Mouse (Mus musculus) heart, embryonic 15.5 days (tissue): ENCODE measurements at regions not wholly inside any gene's neighbourhood (a gene's known extent, or its start where the extent isn't known, plus 50 kb on each side); places are given as distances from the start of the nearest gene placed in this dataset.
A peak's percentile ranks its signal among the peaks of the same experiment; 100 is the strongest.

Source experiments
- ATAC-seq: fragments of 200-750 bp; cut with Nextera tagmentation; replicated peaks from 2 replicates; pipeline ENCODE4 v1.8.0; 2017; ENCODE audit warnings: low read depth, moderate TSS enrichment; ENCODE audit not compliant: insufficient number of reproducible peaks, insufficient read depth, low FRiP score
- H3K27ac ChIP-seq: fragments of 300-500 bp; sonication (generic); 2 replicates; pipeline ENCODE4 v1.5.1; 2015; ENCODE audit warnings: mild to moderate bottlenecking, inconsistent platforms
- H3K27me3 ChIP-seq: fragments of 300-500 bp; sonication (generic); 2 replicates; pipeline ENCODE4 v1.6.1; 2015; ENCODE audit warnings: inconsistent platforms
- H3K36me3 ChIP-seq: fragments of 300-500 bp; sonication (generic); 2 replicates; pipeline ENCODE4 v1.6.1; 2015; ENCODE audit warnings: mild to moderate bottlenecking, inconsistent platforms
- H3K4me1 ChIP-seq: fragments of 300-500 bp; sonication (generic); replicated peaks from 2 replicates; pipeline ENCODE4 v1.6.1; 2015; ENCODE audit warnings: inconsistent platforms
- H3K4me2 ChIP-seq: fragments of 300-500 bp; sonication (generic); 2 replicates; pipeline ENCODE4 v1.6.1; 2015; ENCODE audit warnings: inconsistent platforms, mild to moderate bottlenecking, moderate library complexity
- H3K4me3 ChIP-seq: fragments of 300-500 bp; sonication (generic); 2 replicates; pipeline ENCODE4 v1.5.1; 2015; ENCODE audit warnings: mild to moderate bottlenecking, inconsistent platforms
- H3K9ac ChIP-seq: fragments of 300-500 bp; sonication (generic); 2 replicates; pipeline ENCODE4 v1.6.1; 2015; ENCODE audit warnings: mild to moderate bottlenecking, inconsistent platforms
- H3K9me3 ChIP-seq: fragments of 300-500 bp; sonication (generic); replicated peaks from 2 replicates; pipeline ENCODE4 v1.6.1; 2016; ENCODE audit warnings: inconsistent platforms
- WGBS: fragments of 180-500 bp; shearing (Covaris S2); methylation state at CpG from one replicate; pipeline ENCODE4 v1.1.7; 2015; ENCODE audit warnings: mixed read lengths; 5-methylcytosine and 5-hydroxymethylcytosine counted together

GRCm38 (mm10) chr10:111578536-111578935 lies 72.5 kb downstream of the Phlda1 start:
- no peaks in the 10 kb centered on the region for H3K9me3 ChIP-seq
- no peak for ATAC-seq
- no peak overlapping the region for H3K4me3 ChIP-seq
- H3K36me3 ChIP-seq, result no peaks in the 10 kb centered on the region
- peaks cover 69% of the 10 kb centered on the region for H3K4me1 ChIP-seq
- H3K4me2 ChIP-seq, result no peak overlapping the region
- no peak overlapping the region for H3K9ac ChIP-seq
- 29% methylated on average over 5 of the region's 5 CpGs for WGBS
- no peaks in the 10 kb centered on the region for H3K27me3 ChIP-seq
- H3K27ac ChIP-seq, result no peak overlapping the region

- no peaks in the 10 kb centered on the region for H3K36me3 ChIP-seq
- 47% methylated on average over 2 of the region's 2 CpGs for WGBS
- H3K9me3 ChIP-seq, result no peaks in the 10 kb centered on the region
- H3K27me3 ChIP-seq, result no peaks in the 10 kb centered on the region
- H3K4me3 ChIP-seq, result no peak overlapping the region
- H3K4me1 ChIP-seq, result peaks cover 67% of the 10 kb centered on the region
- H3K9ac ChIP-seq, result no peak overlapping the region
- no peak overlapping the region for H3K4me2 ChIP-seq
- ATAC-seq, result no peak
- no peak overlapping the region for H3K27ac ChIP-seq
These were observed 73.4 kb downstream of the Phlda1 start for GRCm38 (mm10) chr10:111579481-111579880.

DNA sequence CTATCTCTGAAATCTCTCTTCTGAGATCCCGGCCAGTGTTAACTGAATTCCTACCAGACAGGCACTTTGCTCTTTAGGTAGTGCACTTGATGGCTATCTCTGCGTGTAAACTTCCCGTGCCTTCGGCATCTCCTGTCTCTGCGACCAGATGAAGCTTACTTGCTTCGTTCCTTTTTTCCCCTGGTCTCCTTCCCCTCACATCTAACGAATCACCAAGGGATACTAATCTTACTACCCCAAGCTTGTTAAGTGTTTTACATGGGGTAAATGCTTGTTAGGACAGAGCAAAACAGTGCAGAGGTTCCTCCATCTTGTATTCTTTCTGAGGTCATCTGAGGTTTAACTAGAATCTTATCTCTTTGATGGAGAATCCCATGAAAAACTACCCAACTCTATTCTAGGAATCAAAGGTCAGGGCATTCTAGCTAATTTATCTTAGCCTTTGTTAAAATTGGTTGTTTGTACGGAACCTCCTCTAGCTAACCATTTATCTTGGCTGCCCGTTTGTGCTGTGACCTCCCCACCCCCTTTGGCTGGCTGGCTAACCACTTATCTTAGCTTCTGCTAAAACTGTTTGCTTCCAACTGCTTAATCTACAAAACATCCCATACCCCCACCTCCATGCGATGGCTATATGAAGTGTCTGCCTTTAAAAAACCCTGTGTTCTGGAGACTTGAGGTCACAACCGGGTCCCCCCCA lies 74.5 kb downstream of the Phlda1 start:
- no peak for ATAC-seq
- no peaks in the 10 kb centered on the region for H3K9me3 ChIP-seq
- H3K36me3 ChIP-seq, result no peaks in the 10 kb centered on the region
- no peak overlapping the region for H3K4me2 ChIP-seq
- H3K4me3 ChIP-seq, result no peak overlapping the region
- peaks cover 57% of the 10 kb centered on the region for H3K4me1 ChIP-seq
- H3K9ac ChIP-seq, result no peak overlapping the region
- no peak overlapping the region for H3K27ac ChIP-seq
- H3K27me3 ChIP-seq, result no peaks in the 10 kb centered on the region
- 38% methylated on average over 11 of the region's 11 CpGs for WGBS

DNA sequence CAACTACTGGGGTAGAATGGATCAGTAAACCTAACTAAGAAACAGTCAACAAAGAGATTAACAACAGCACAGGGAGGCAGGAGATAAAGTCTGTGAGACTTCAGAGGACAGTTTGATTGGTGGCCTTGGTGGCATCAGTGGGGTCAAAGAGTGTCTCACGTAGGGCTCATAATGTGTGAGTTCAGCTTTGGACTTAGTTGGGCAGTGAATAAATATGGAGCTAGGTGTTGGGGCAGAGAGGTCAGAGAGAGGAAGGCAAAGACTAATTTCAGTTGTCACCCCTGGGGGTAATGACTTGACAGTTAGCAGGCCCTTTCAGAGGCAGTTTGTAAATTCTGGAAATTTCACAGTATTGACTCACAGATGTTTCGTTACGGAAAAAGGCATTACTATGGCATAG lies 75.8 kb downstream of the Phlda1 start:
- peaks cover 44% of the 10 kb centered on the region for H3K4me1 ChIP-seq

DNA sequence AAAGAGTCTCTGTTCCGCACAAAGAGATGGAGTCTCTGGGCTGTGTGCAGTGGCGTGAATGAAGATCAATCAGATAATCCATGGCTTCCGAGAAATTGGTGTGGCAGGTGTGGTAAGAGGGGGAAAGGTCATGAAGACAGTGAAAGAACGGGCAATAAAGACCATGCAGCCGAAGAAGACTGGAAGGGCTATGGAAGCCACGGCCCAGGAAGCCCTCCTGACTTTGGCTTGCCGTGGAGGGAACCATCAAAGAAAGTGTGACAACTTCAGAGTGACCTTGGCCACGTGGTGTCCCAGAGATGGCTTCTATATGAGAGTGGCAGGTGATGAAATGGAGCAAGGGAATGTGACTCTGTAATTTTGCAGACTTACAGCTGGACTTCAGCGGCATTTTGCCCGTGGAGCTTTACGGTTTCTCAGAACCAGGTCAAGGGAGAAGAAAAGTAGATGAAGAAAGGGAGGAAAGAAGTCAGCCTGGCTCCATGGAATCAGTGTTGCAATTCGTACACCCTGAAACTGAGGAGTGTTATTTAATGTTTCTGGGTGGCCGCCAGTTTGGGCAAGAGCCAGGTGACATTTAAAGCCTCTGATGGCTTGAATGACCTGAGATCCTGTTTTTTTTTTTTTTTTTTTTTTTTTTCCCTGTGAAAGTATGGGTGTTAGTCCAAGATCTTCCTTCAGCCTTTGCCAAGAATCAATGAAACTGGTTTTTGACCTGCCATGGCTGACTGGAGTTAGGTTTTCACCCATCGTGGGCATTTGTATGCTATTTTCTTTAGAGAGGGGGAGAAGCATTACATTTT lies 76.4 kb downstream of the Phlda1 start:
- Histone ChIP-seq H3K9ac (no peak overlapping the region), H3K36me3 (no peaks in the 10 kb centered on the region), H3K27me3 (no peaks in the 10 kb centered on the region), H3K27ac (peak overlapping the region; percentile 72), H3K4me1 (peaks cover 42% of the 10 kb centered on the region), H3K9me3 (no peaks in the 10 kb centered on the region), H3K4me2 (peak overlapping the region; percentile 51), H3K4me3 (peak overlapping the region; percentile 13; the same call in 1 of the 2 replicates)
- no peak; the same call in 1 of the 2 replicates for ATAC-seq
- 49% methylated on average over 14 of the region's 14 CpGs for WGBS

More for the DNA sequence above, 75.8 kb downstream of the Phlda1 start:
- Histone ChIP-seq H3K27me3 (no peaks in the 10 kb centered on the region), H3K27ac (no peak overlapping the region), H3K9me3 (no peaks in the 10 kb centered on the region), H3K4me2 (no peak overlapping the region), H3K4me3 (no peak overlapping the region), H3K36me3 (no peaks in the 10 kb centered on the region), H3K9ac (no peak overlapping the region)
- WGBS, result 90% methylated on average over 3 of the region's 3 CpGs
- ATAC-seq, result no peak

GRCm38 (mm10) chr10:111583124-111583743 lies 77.1 kb downstream of the Phlda1 start:
- H3K4me2 ChIP-seq, result peak overlapping the region; percentile 51
- peak overlapping the region; percentile 13; the same call in 1 of the 2 replicates for H3K4me3 ChIP-seq
- ATAC-seq, result peak; percentile 41; the same call in 1 of the 2 replicates
- peaks cover 45% of the 10 kb centered on the region for H3K4me1 ChIP-seq
- WGBS, result 43% methylated on average over 20 of the region's 20 CpGs
- no peaks in the 10 kb centered on the region for H3K9me3 ChIP-seq
- no peaks in the 10 kb centered on the region for H3K36me3 ChIP-seq
- peak overlapping the region; percentile 72 for H3K27ac ChIP-seq
- H3K27me3 ChIP-seq, result no peaks in the 10 kb centered on the region
- no peak overlapping the region for H3K9ac ChIP-seq

GRCm38 (mm10) chr10:111583744-111584152 lies 77.7 kb downstream of the Phlda1 start:
- Histone ChIP-seq H3K27ac (peak overlapping the region; percentile 72), H3K4me2 (peak overlapping the region; percentile 51; the same call in 1 of the 2 replicates), H3K36me3 (no peaks in the 10 kb centered on the region), H3K9ac (no peak overlapping the region), H3K4me1 (peaks cover 45% of the 10 kb centered on the region), H3K27me3 (no peaks in the 10 kb centered on the region), H3K9me3 (no peaks in the 10 kb centered on the region), H3K4me3 (no peak overlapping the region)
- WGBS, result 81% methylated on average over 5 of the region's 5 CpGs
- no peak for ATAC-seq

- WGBS, result 42% methylated on average over 4 of the region's 4 CpGs
- Histone ChIP-seq H3K4me2 (no peak overlapping the region), H3K9me3 (no peaks in the 10 kb centered on the region), H3K27ac (no peak overlapping the region), H3K4me1 (peaks cover 15% of the 10 kb centered on the region), H3K4me3 (no peak overlapping the region), H3K9ac (no peak overlapping the region), H3K36me3 (no peaks in the 10 kb centered on the region), H3K27me3 (no peaks in the 10 kb centered on the region)
- ATAC-seq, result no peak; the same call in 1 of the 2 replicates
These were observed 82.0 kb downstream of the Phlda1 start for GRCm38 (mm10) chr10:111587891-111588611.

DNA sequence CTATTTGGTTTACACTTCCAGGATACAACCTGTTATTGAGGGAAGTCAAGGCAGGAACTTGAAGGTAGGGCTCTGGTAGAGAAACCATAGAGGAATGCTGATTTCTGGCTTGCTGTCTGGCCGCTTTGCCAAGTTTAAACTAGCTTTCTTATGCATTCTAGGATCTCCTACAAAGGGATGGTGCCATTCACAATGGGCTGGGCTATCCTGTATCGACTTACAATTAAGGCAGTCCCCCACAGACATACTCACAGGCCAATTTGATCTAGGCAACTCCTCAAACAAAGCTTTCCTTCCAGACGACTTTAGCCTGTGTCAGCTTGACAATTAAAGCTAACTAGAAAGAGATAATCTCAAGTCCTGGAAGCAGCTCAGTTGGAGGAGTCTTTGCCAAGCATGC lies 83.1 kb downstream of the Phlda1 start:
- H3K27ac ChIP-seq, result no peak overlapping the region
- no peak overlapping the region for H3K9ac ChIP-seq
- no peaks in the 10 kb centered on the region for H3K36me3 ChIP-seq
- WGBS, result 69% methylated on average over 3 of the region's 3 CpGs
- H3K4me3 ChIP-seq, result no peak overlapping the region
- H3K4me2 ChIP-seq, result no peak overlapping the region
- H3K4me1 ChIP-seq, result peaks cover 10% of the 10 kb centered on the region
- H3K9me3 ChIP-seq, result no peaks in the 10 kb centered on the region
- no peaks in the 10 kb centered on the region for H3K27me3 ChIP-seq
- no peak for ATAC-seq

GRCm38 (mm10) chr10:111592416-111593149 lies 86.5 kb downstream of the Phlda1 start:
- Histone ChIP-seq H3K4me3 (no peak overlapping the region), H3K9me3 (no peaks in the 10 kb centered on the region), H3K27ac (no peak overlapping the region), H3K4me2 (no peak overlapping the region), H3K36me3 (no peaks in the 10 kb centered on the region), H3K4me1 (peaks cover 31% of the 10 kb centered on the region), H3K27me3 (no peaks in the 10 kb centered on the region), H3K9ac (no peak overlapping the region)
- no peak for ATAC-seq
- 77% methylated on average over 2 of the region's 2 CpGs for WGBS
